Comparison of ENCODE assay signal across 10 mouse cellular contexts in the genomic region with DNA sequence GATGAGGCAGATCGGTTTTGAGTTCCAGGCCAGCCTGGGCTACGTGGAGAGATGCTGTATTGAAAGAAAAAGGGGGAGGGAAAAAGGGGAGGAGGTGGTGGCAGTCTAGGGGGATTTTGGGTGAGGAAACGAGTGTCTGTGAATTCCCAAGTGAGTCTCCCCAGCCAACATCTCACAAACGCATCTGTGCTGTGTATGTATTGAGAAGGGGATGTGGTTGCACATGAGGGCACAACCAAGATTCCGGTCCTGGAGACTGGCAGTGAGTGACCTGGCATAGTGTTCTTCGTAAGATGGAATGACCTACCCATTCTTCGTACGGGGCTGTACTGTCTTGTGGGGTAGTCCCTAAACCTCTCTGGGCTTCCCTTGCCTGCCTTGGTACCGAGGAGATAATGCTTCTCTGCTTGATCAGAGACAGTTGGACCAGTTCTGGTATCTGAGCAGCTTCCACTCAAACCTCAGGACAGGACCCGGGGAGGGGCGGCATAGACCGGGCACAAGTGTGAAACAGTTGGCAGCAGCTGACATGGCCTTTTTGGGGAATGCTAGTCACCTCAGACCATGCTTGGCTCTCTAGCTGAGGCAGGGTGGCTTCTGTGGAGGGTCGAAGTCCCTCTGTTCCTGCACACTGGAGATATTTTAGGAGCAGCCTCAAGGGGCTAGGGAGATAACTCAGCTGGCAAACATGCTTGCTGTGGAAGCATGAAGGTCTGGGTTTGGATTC. TPM values are rescaled to one million over a fixed set of nuclear protein-coding genes. Genes with fewer than 3 reads are reported as not detected.
A peak's percentile ranks its signal among the peaks of the same experiment; 100 is the strongest.
DNase-seq lines count a peak whose midpoint lies in the region; ATAC-seq and TF ChIP-seq lines count a peak whose summit lies in the region.
"Had no signal": no experiment of that assay in that cellular context is flagged by ENCODE, and none has a peak within 500 bp of the region (broad histone marks: within the 10 kb centered on the region; RNA-seq: fewer than 3 reads in every experiment).

No protein-coding gene starts in this region.

- H3K4me2 ChIP-seq in heart, embryonic 15.5 days, result no peak overlapping the region; the same call in 1 of the 2 replicates
- no peak overlapping the region for H3K4me2 ChIP-seq in midbrain, embryonic 13.5 days (replicated peaks)
- H3K4me2 ChIP-seq in midbrain, embryonic 15.5 days, result no peak overlapping the region
- peak overlapping the region; percentile 69 for H3K4me2 ChIP-seq in liver, embryonic 14.5 days (ENCODE audit: low read depth)
- peak overlapping the region; percentile 63 for H3K4me2 ChIP-seq in stomach, postnatal 0 days (replicated peaks; ENCODE audit: low read depth)

- 0 out of 2 replicates have a peak, but pooled peaks cover 14% of the 10 kb centered on the region for H3K27me3 ChIP-seq in heart, embryonic 15.5 days
- no peaks in the 10 kb centered on the region for H3K27me3 ChIP-seq in heart, adult 2 months (ENCODE audit: control insufficient read depth, insufficient read depth, low read length)
- H3K27me3 ChIP-seq in midbrain, embryonic 13.5 days, result peaks cover 7% of the 10 kb centered on the region; the same call in 1 of the 2 replicates
- H3K27me3 ChIP-seq in midbrain, embryonic 15.5 days (replicated peaks), result no peaks in the 10 kb centered on the region
- no peaks in the 10 kb centered on the region for H3K27me3 ChIP-seq in liver, embryonic 14.5 days (ENCODE audit: control insufficient read depth, insufficient read depth, low read length)
- no peaks in the 10 kb centered on the region for H3K27me3 ChIP-seq in stomach, postnatal 0 days (ENCODE audit: control insufficient read depth, insufficient read depth, low read length)

- H3K4me1 ChIP-seq in heart, embryonic 15.5 days (replicated peaks), result peaks cover 46% of the 10 kb centered on the region
- peaks cover 5% of the 10 kb centered on the region for H3K4me1 ChIP-seq in heart, adult 2 months (ENCODE audit: control insufficient read depth, insufficient read depth, low read length)
- H3K4me1 ChIP-seq in midbrain, embryonic 13.5 days (replicated peaks), result peaks cover 56% of the 10 kb centered on the region
- peaks cover 46% of the 10 kb centered on the region for H3K4me1 ChIP-seq in midbrain, embryonic 15.5 days
- peaks cover 33 to 50% of the 10 kb centered on the region in 2 experiments for H3K4me1 ChIP-seq in liver, embryonic 14.5 days (replicated peaks; ENCODE audit: control insufficient read depth in 2 of 2, insufficient read depth in 2 of 2, low read length in 1 of 2)
- H3K4me1 ChIP-seq in stomach, postnatal 0 days (replicated peaks; ENCODE audit: control insufficient read depth, insufficient read depth), result peaks cover under 1% of the 10 kb centered on the region

- TF ChIP-seq EP300 in heart, adult 2 months (IDR thresholded peaks at IDR 0.05; ENCODE audit: insufficient read depth, low read depth, low read length), result no peak
- no peak for TF ChIP-seq EP300 in liver, embryonic 14.5 days (IDR thresholded peaks at IDR 0.05; ENCODE audit: low read depth)
- no peak for TF ChIP-seq EP300 in stomach, postnatal 0 days (optimal IDR thresholded peaks at IDR 0.05)

- no peak for ATAC-seq in heart, embryonic 15.5 days (replicated peaks; ENCODE audit: insufficient number of reproducible peaks, insufficient read depth, low FRiP score, low read depth)
- ATAC-seq in midbrain, embryonic 13.5 days, result no peak
- ATAC-seq in midbrain, embryonic 15.5 days (replicated peaks), result no peak; the same call in 1 of the 2 replicates
- ATAC-seq in liver, embryonic 14.5 days (ENCODE audit: insufficient read depth), result no peak
- ATAC-seq in stomach, postnatal 0 days (ENCODE audit: low FRiP score, low TSS enrichment), result no peak

- TF ChIP-seq POLR2A in heart, adult 2 months (IDR thresholded peaks at IDR 0.05; ENCODE audit: insufficient read depth, low read depth, low read length), result no peak

- intact Hi-C loops in heart, adult 2 months (cut with DNase I), result no loop called here

- H3K79me2 ChIP-seq in heart, adult 2 months (replicated peaks; ENCODE audit: control insufficient read depth, insufficient read depth, low read length), result no peaks in the 10 kb centered on the region

- peak overlapping the region; percentile 25; the same call in 1 of the 2 replicates for H3K4me3 ChIP-seq in heart, embryonic 15.5 days
- H3K4me3 ChIP-seq in heart, adult 2 months, result no peak overlapping the region
- no peak overlapping the region for H3K4me3 ChIP-seq in midbrain, embryonic 13.5 days (replicated peaks)
- H3K4me3 ChIP-seq in midbrain, embryonic 15.5 days, result no peak overlapping the region
- peak overlapping the region; percentile 12 to 46; a peak in 3 of 4 replicates for H3K4me3 ChIP-seq in liver, embryonic 14.5 days (ENCODE audit: insufficient read depth in 1 of 2, low read depth in 2 of 2, low read length in 2 of 2)
- H3K4me3 ChIP-seq in stomach, postnatal 0 days (ENCODE audit: low read depth, low read length), result peak overlapping the region; percentile 43

- no peak overlapping the region for H3K27ac ChIP-seq in heart, embryonic 15.5 days
- H3K27ac ChIP-seq in heart, adult 2 months, result no peak overlapping the region
- peak overlapping the region; percentile 35 for H3K27ac ChIP-seq in midbrain, embryonic 13.5 days
- no peak overlapping the region for H3K27ac ChIP-seq in midbrain, embryonic 15.5 days
- no peak overlapping the region for H3K27ac ChIP-seq in liver, embryonic 14.5 days
- no peak overlapping the region for H3K27ac ChIP-seq in stomach, postnatal 0 days (replicated peaks)

- WGBS in heart, embryonic 15.5 days, result 66% methylated on average over 13 of the region's 13 CpGs
- 65% methylated on average over 13 of the region's 13 CpGs for WGBS in heart, adult 2 months
- WGBS in midbrain, embryonic 13.5 days, result 73% methylated on average over 13 of the region's 13 CpGs
- 70% methylated on average over 13 of the region's 13 CpGs for WGBS in midbrain, embryonic 15.5 days
- WGBS in liver, embryonic 14.5 days (ENCODE audit: insufficient replicate concordance), result 30% methylated on average over 13 of the region's 13 CpGs
- 58% methylated on average over 13 of the region's 13 CpGs for WGBS in stomach, postnatal 0 days

- no peak for TF ChIP-seq CTCF in heart, adult 2 months (IDR thresholded peaks at IDR 0.05)
- TF ChIP-seq CTCF in liver, embryonic 14.5 days (IDR thresholded peaks at IDR 0.05; ENCODE audit: low read depth), result no peak
- TF ChIP-seq CTCF in stomach, postnatal 0 days (IDR thresholded peaks at IDR 0.05; ENCODE audit: low read depth), result no peak

- no peaks in the 10 kb centered on the region for H3K36me3 ChIP-seq in heart, embryonic 15.5 days
- H3K36me3 ChIP-seq in heart, adult 2 months (ENCODE audit: control insufficient read depth, insufficient read depth, low read length), result no peaks in the 10 kb centered on the region
- no peaks in the 10 kb centered on the region for H3K36me3 ChIP-seq in midbrain, embryonic 13.5 days
- H3K36me3 ChIP-seq in midbrain, embryonic 15.5 days (replicated peaks), result no peaks in the 10 kb centered on the region
- H3K36me3 ChIP-seq in liver, embryonic 14.5 days (replicated peaks; ENCODE audit: control insufficient read depth, insufficient read depth, low read depth), result no peaks in the 10 kb centered on the region
- H3K36me3 ChIP-seq in stomach, postnatal 0 days (ENCODE audit: control insufficient read depth, insufficient read depth, low read length), result no peaks in the 10 kb centered on the region

- DNase-seq in heart, adult 2 months, result no peak
- DNase-seq in liver, embryonic 14.5 days (ENCODE audit: low read depth in 3 of 3, low spot score in 3 of 3), result no peak
- no peak for DNase-seq in stomach, postnatal 0 days (ENCODE audit: low spot score)
- DNase-seq in embryo, embryonic 10.5 days (ENCODE audit: low spot score), result no peak
- DNase-seq in spleen, adult 12 weeks (ENCODE audit: low spot score), result no peak
- DNase-seq: cerebellum, adult 11-12 months had no signal

- no peak overlapping the region for H3K9ac ChIP-seq in heart, embryonic 15.5 days
- H3K9ac ChIP-seq in heart, adult 2 months (ENCODE audit: low read depth, low read length), result no peak overlapping the region
- no peak overlapping the region for H3K9ac ChIP-seq in midbrain, embryonic 13.5 days (replicated peaks)
- no peak overlapping the region for H3K9ac ChIP-seq in midbrain, embryonic 15.5 days
- no peak overlapping the region; the same call in 1 of the 2 replicates for H3K9ac ChIP-seq in liver, embryonic 14.5 days (replicated peaks)
- no peak overlapping the region; the same call in 1 of the 2 replicates for H3K9ac ChIP-seq in stomach, postnatal 0 days (ENCODE audit: low read length)

- H3K9me3 ChIP-seq in heart, embryonic 15.5 days (replicated peaks), result no peaks in the 10 kb centered on the region
- no peaks in the 10 kb centered on the region for H3K9me3 ChIP-seq in midbrain, embryonic 13.5 days
- no peaks in the 10 kb centered on the region for H3K9me3 ChIP-seq in midbrain, embryonic 15.5 days
- no peaks in the 10 kb centered on the region for H3K9me3 ChIP-seq in liver, embryonic 14.5 days (ENCODE audit: control insufficient read depth, low read length)
- no peaks in the 10 kb centered on the region for H3K9me3 ChIP-seq in stomach, postnatal 0 days (ENCODE audit: control insufficient read depth, low read length)

RNA-seq across cellular contexts. Expression of gene Adgrg1, which starts 4.2 kb away (rescaled TPM):
- 4.6 and 21.3 TPM in 2 replicates for polyA plus RNA-seq in heart, embryonic 15.5 days (2015; fragmentation: Nextera tagmentation; extraction: Ambion mirVana)
- 10 to 100 TPM; 52.1 to 67.8 TPM for total RNA-seq in heart, adult 2 months (2021)
- 96.1 and 107 TPM in 2 replicates for polyA plus RNA-seq in heart, adult 2 months (2012; rRNA removed)
- polyA plus RNA-seq in midbrain, embryonic 13.5 days (2015; fragmentation: Nextera tagmentation; extraction: Ambion mirVana), result 189 and 212 TPM in 2 replicates
- polyA plus RNA-seq in midbrain, embryonic 15.5 days (2015; fragmentation: Nextera tagmentation; extraction: Ambion mirVana), result 147 and 156 TPM in 2 replicates
- polyA plus RNA-seq in liver, embryonic 14.5 days (2012; rRNA removed), result 46.8 and 55.8 TPM in 2 replicates
- 41.1 and 59.5 TPM in 2 replicates for polyA plus RNA-seq in liver, embryonic 14.5 days (2014; fragmentation: Nextera tagmentation; extraction: Ambion mirVana)
- polyA plus RNA-seq in stomach, postnatal 0 days (2015; fragmentation: Nextera tagmentation; extraction: Ambion mirVana), result 42.4 and 50.9 TPM in 2 replicates

RNA-seq across cellular contexts. Expression of gene Adgrg3, which starts 38.7 kb away (rescaled TPM):
- 2.6 and 5.2 TPM in 2 replicates for polyA plus RNA-seq in heart, embryonic 15.5 days (2015; fragmentation: Nextera tagmentation; extraction: Ambion mirVana)
- 1 to 10 TPM; 1.3 to 2.5 TPM for total RNA-seq in heart, adult 2 months (2021)
- 4.3 and 4.9 TPM in 2 replicates for polyA plus RNA-seq in heart, adult 2 months (2012; rRNA removed)
- polyA plus RNA-seq in midbrain, embryonic 13.5 days (2015; fragmentation: Nextera tagmentation; extraction: Ambion mirVana), result 0.96 and 1.3 TPM in 2 replicates
- 0.88 and 1.3 TPM in 2 replicates for polyA plus RNA-seq in midbrain, embryonic 15.5 days (2015; fragmentation: Nextera tagmentation; extraction: Ambion mirVana)
- polyA plus RNA-seq in liver, embryonic 14.5 days (2012; rRNA removed), result 8.3 and 9.6 TPM in 2 replicates
- 4.9 and 5.8 TPM in 2 replicates for polyA plus RNA-seq in liver, embryonic 14.5 days (2014; fragmentation: Nextera tagmentation; extraction: Ambion mirVana)
- 0.61 and 0.92 TPM in 2 replicates for polyA plus RNA-seq in stomach, postnatal 0 days (2015; fragmentation: Nextera tagmentation; extraction: Ambion mirVana)

RNA-seq across cellular contexts. Expression of gene Adgrg5, which starts 55.3 kb away (rescaled TPM):
- 0.25 and 1.2 TPM in 2 replicates for polyA plus RNA-seq in heart, embryonic 15.5 days (2015; fragmentation: Nextera tagmentation; extraction: Ambion mirVana)
- under 1 TPM; 0.08 to 0.27 TPM for total RNA-seq in heart, adult 2 months (2021)
- polyA plus RNA-seq in heart, adult 2 months (2012; rRNA removed), result 0.62 and 0.97 TPM in 2 replicates
- 0.08 and 0.13 TPM in 2 replicates for polyA plus RNA-seq in midbrain, embryonic 13.5 days (2015; fragmentation: Nextera tagmentation; extraction: Ambion mirVana)
- polyA plus RNA-seq in midbrain, embryonic 15.5 days (2015; fragmentation: Nextera tagmentation; extraction: Ambion mirVana), result 0.05 TPM in 1 of 2 replicates, not detected in the other
- 0.45 and 0.54 TPM in 2 replicates for polyA plus RNA-seq in liver, embryonic 14.5 days (2012; rRNA removed)
- polyA plus RNA-seq in liver, embryonic 14.5 days (2014; fragmentation: Nextera tagmentation; extraction: Ambion mirVana), result 0.14 and 0.67 TPM in 2 replicates
- polyA plus RNA-seq in stomach, postnatal 0 days (2015; fragmentation: Nextera tagmentation; extraction: Ambion mirVana), result 0.15 and 0.27 TPM in 2 replicates
- total RNA-seq: left cerebral cortex, postnatal 10 days had no signal

Comparison
In these comparisons a context has a peak if more than half of its experiments do, and no peak if none do; other contexts are left out.
1. H3K4me3 ChIP-seq: peak in heart, embryonic 15.5 days (single experiment), liver, embryonic 14.5 days (2 of 2) and stomach, postnatal 0 days (single experiment); none in heart, adult 2 months (single experiment), midbrain, embryonic 13.5 days (single experiment) and midbrain, embryonic 15.5 days (single experiment).
2. H3K4me2 ChIP-seq: peak in liver, embryonic 14.5 days (single experiment) and stomach, postnatal 0 days (single experiment); none in heart, embryonic 15.5 days (single experiment), midbrain, embryonic 13.5 days (single experiment) and midbrain, embryonic 15.5 days (single experiment).